ENCODE assay signal across 8 mouse cellular contexts in genomic region chr13:43122306-43123070, GRCm38 (mm10). TPM values are rescaled to one million over a fixed set of nuclear protein-coding genes. Genes with fewer than 3 reads are reported as not detected.
DNase-seq lines count a peak whose midpoint lies in the region; ATAC-seq lines count a peak whose summit lies in the region.

No protein-coding gene starts in this region.

- WGBS in heart, embryonic 12.5 days = 73% methylated on average over 16 of the region's 16 CpGs

- no peaks in the 10 kb centered on the region for H3K9me3 ChIP-seq in heart, embryonic 12.5 days (replicated peaks)

- no peak overlapping the region for H3K4me2 ChIP-seq in heart, embryonic 12.5 days

- no peak overlapping the region for H3K9ac ChIP-seq in heart, embryonic 12.5 days

- no peak for ATAC-seq in heart, embryonic 12.5 days (ENCODE audit: insufficient number of reproducible peaks, low FRiP score)

- no peaks in the 10 kb centered on the region for H3K36me3 ChIP-seq in heart, embryonic 12.5 days

- no peak overlapping the region for H3K4me3 ChIP-seq in heart, embryonic 12.5 days

- H3K27ac ChIP-seq in heart, embryonic 12.5 days (ENCODE audit: poor library complexity, severe bottlenecking) = no peak overlapping the region

- H3K27me3 ChIP-seq in heart, embryonic 12.5 days (replicated peaks) = no peaks in the 10 kb centered on the region

- intact Hi-C loops in gastrocnemius, postnatal 14 days (cut with DNase I; ENCODE audit: low total_unique reads) = no loop called here

- peaks cover 20% of the 10 kb centered on the region for H3K4me1 ChIP-seq in heart, embryonic 12.5 days (replicated peaks)

- peak; percentile 61 to 66 for DNase-seq in heart, adult 18-20 months
- peak; percentile 57 for DNase-seq in retina, postnatal 1 day
- DNase-seq in retina, embryonic 14.5 days (ENCODE audit: low spot score) = no peak
- DNase-seq in gastrocnemius, postnatal 14 days = peak; percentile 32
- DNase-seq in skeletal muscle tissue, adult 2 months (ENCODE audit: low read depth, low spot score) = peak; percentile 13
- no peak for DNase-seq in left cerebral cortex, adult 18-20 months (ENCODE audit: low spot score in 2 of 2)
- DNase-seq in adrenal gland, adult 2 months = no peak

RNA-seq across cellular contexts. Expression of gene Tbc1d7, which starts 48.8 kb away (rescaled TPM):
- total RNA-seq in heart, adult 18-20 months (2021) = 10 to 100 TPM; 26.7 to 34.9 TPM
- 50.9 and 52.3 TPM in 2 replicates for polyA plus RNA-seq in heart, embryonic 12.5 days (2016; fragmentation: Nextera tagmentation; extraction: Ambion mirVana)
- 10 to 100 TPM; 22.6 to 26.3 TPM for total RNA-seq in gastrocnemius, postnatal 14 days (2021)
- total RNA-seq in left cerebral cortex, adult 18-20 months (2021) = 10 to 100 TPM; 27.6 to 28.2 TPM
- total RNA-seq in adrenal gland, adult 2 months (2021) = 10 to 100 TPM; 16.1 to 22.6 TPM
- 12.6 and 19.5 TPM in 2 replicates for polyA plus RNA-seq in adrenal gland, adult 2 months (2012; rRNA removed)

Comparison
In these comparisons a context has a peak if more than half of its experiments do, and no peak if none do; other contexts are left out.
1. DNase-seq: peak in heart, adult 18-20 months (2 of 2), retina, postnatal 1 day (single experiment), gastrocnemius, postnatal 14 days (single experiment) and skeletal muscle tissue, adult 2 months (single experiment); none in retina, embryonic 14.5 days (single experiment), left cerebral cortex, adult 18-20 months (0 of 2) and adrenal gland, adult 2 months (single experiment).